Mouse (Mus musculus): ENCODE measurements around the gene Usp54. TPM values are rescaled to one million over a fixed set of nuclear protein-coding genes. Genes with fewer than 3 reads are reported as not detected.

The Usp54 gene
- 0.44 and 0.58 TPM in 2 replicates for polyA plus RNA-seq (2015; fragmentation: Nextera tagmentation; extraction: Ambion mirVana)

GRCm38 (mm10) chr14:20640644-20641437 lies at the start of gene Usp54:
Gene Usp54, minus strand, starts transcription at chr14:20641063.
- Histone ChIP-seq H3K4me2 (ENCODE audit: low read depth, low read length) (peak within 1 kb of the TSS; percentile 98), H3K9me3 (ENCODE audit: low read length) (no peaks in the 10 kb centered on the region), H3K9ac (replicated peaks) (peak within 1 kb of the TSS; percentile 94), H3K4me1 (ENCODE audit: insufficient read depth) (peaks cover 12% of the 10 kb centered on the region), H3K4me3 (ENCODE audit: low read depth, low read length) (peak within 1 kb of the TSS; percentile 90), H3K27me3 (ENCODE audit: insufficient read depth, low read length) (no peaks in the 10 kb centered on the region), H3K27ac (ENCODE audit: low read depth) (peak within 1 kb of the TSS; percentile 97), H3K36me3 (replicated peaks; ENCODE audit: insufficient read depth, low read length) (no peaks in the 10 kb centered on the region)
- peak; percentile 97 for ATAC-seq
- peak; percentile 97 for DNase-seq
- TF ChIP-seq EP300 (IDR thresholded peaks at IDR 0.05; ENCODE audit: low read depth): peak; percentile 79
- no peak for TF ChIP-seq CTCF (IDR thresholded peaks at IDR 0.05; ENCODE audit: low read depth)
- 1% methylated on average over 68 of the region's 73 CpGs for WGBS (ENCODE audit: insufficient replicate concordance)

GRCm38 (mm10) chr14:20689009-20689408 lies 48.1 kb upstream of the Usp54 start:
- 89% methylated on average over 2 of the region's 2 CpGs for WGBS (ENCODE audit: insufficient replicate concordance)
- H3K4me1 ChIP-seq (ENCODE audit: insufficient read depth): peaks cover 3% of the 10 kb centered on the region; the same call in 1 of the 2 replicates
- no peak for ATAC-seq
- H3K9ac ChIP-seq (replicated peaks): no peak overlapping the region
- TF ChIP-seq CTCF (IDR thresholded peaks at IDR 0.05; ENCODE audit: low read depth) (no peak), EP300 (IDR thresholded peaks at IDR 0.05; ENCODE audit: low read depth) (no peak)
- no peak overlapping the region for H3K4me3 ChIP-seq (ENCODE audit: low read depth, low read length)
- H3K27ac ChIP-seq (ENCODE audit: low read depth): no peak overlapping the region
- H3K9me3 ChIP-seq (ENCODE audit: low read length): no peaks in the 10 kb centered on the region
- H3K4me2 ChIP-seq (ENCODE audit: low read depth, low read length): no peak overlapping the region
- no peak for DNase-seq
- H3K36me3 ChIP-seq (replicated peaks; ENCODE audit: insufficient read depth, low read length): peaks cover 95% of the 10 kb centered on the region
- H3K27me3 ChIP-seq (ENCODE audit: insufficient read depth, low read length): no peaks in the 10 kb centered on the region

DNA sequence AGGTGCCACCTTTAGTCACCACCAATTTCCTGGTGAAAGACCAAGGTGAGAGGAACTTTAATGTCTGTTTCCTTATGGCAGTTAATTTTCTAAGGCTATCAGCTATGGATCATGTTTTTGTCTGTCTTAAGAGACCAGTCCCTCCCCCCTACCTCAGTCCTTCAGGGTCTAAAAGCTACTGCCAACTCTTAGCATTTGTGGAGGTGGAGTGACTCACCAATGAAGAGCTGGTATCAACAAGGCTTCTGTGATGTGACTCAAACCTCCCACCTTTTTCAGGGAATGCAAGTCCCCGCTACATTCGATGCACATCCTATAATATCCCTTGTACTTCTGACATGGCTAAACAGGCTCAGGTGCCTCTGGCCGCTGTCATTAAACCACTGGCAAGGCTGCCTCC lies 45.7 kb upstream of the Usp54 start:
- Histone ChIP-seq H3K27me3 (ENCODE audit: insufficient read depth, low read length) (no peaks in the 10 kb centered on the region), H3K4me2 (ENCODE audit: low read depth, low read length) (no peak overlapping the region), H3K4me1 (ENCODE audit: insufficient read depth) (peaks cover 7% of the 10 kb centered on the region; the same call in 1 of the 2 replicates), H3K9me3 (ENCODE audit: low read length) (no peaks in the 10 kb centered on the region), H3K4me3 (ENCODE audit: low read depth, low read length) (no peak overlapping the region), H3K36me3 (replicated peaks; ENCODE audit: insufficient read depth, low read length) (peaks cover 96% of the 10 kb centered on the region), H3K9ac (replicated peaks) (no peak overlapping the region), H3K27ac (ENCODE audit: low read depth) (no peak overlapping the region)
- ATAC-seq (no peak), DNase-seq (no peak)
- WGBS (ENCODE audit: insufficient replicate concordance): 90% methylated on average over 3 of the region's 3 CpGs
- TF ChIP-seq CTCF (IDR thresholded peaks at IDR 0.05; ENCODE audit: low read depth) (no peak), EP300 (IDR thresholded peaks at IDR 0.05; ENCODE audit: low read depth) (no peak)

- DNase-seq: peak; percentile 47
- no peak for TF ChIP-seq EP300 (IDR thresholded peaks at IDR 0.05; ENCODE audit: low read depth)
- no peak for TF ChIP-seq CTCF (IDR thresholded peaks at IDR 0.05; ENCODE audit: low read depth)
- H3K36me3 ChIP-seq (replicated peaks; ENCODE audit: insufficient read depth, low read length): peaks cover 87% of the 10 kb centered on the region
- H3K27me3 ChIP-seq (ENCODE audit: insufficient read depth, low read length): no peaks in the 10 kb centered on the region
- peaks cover 10% of the 10 kb centered on the region; the same call in 1 of the 2 replicates for H3K4me1 ChIP-seq (ENCODE audit: insufficient read depth)
- H3K4me3 ChIP-seq (ENCODE audit: low read depth, low read length): no peak overlapping the region
- WGBS (ENCODE audit: insufficient replicate concordance): 39% methylated on average over 3 of the region's 3 CpGs
- ATAC-seq: peak; percentile 81
- H3K9me3 ChIP-seq (ENCODE audit: low read length): no peaks in the 10 kb centered on the region
- H3K4me2 ChIP-seq (ENCODE audit: low read depth, low read length): no peak overlapping the region
- H3K9ac ChIP-seq (replicated peaks): no peak overlapping the region
- H3K27ac ChIP-seq (ENCODE audit: low read depth): peak overlapping the region; percentile 57; the same call in 1 of the 2 replicates
Measured at GRCm38 (mm10) chr14:20682498-20682897, 41.6 kb upstream of the Usp54 start.

DNA sequence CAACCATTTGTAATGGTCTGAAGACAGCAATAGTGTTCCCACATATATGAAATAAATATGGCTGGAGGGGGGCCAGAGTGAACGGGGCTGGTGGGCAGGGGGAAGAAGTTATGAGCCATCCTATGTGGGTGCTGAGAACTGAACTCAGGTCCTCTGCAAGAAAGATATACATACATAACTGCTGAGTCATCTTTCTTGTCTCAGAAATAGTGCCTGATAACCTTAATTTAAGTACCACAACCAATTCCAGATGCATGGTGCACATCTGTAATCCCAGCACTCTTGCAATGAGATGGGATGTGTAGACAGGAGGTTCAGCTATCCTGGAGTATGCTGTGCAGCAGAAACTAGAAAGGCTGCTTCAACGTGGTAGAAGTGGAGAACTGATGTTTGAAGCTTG lies 40.9 kb upstream of the Usp54 start:
- Histone ChIP-seq H3K27ac (ENCODE audit: low read depth) (peak overlapping the region; percentile 57; the same call in 1 of the 2 replicates), H3K27me3 (ENCODE audit: insufficient read depth, low read length) (no peaks in the 10 kb centered on the region), H3K9ac (replicated peaks) (no peak overlapping the region), H3K9me3 (ENCODE audit: low read length) (no peaks in the 10 kb centered on the region), H3K4me2 (ENCODE audit: low read depth, low read length) (no peak overlapping the region), H3K4me1 (ENCODE audit: insufficient read depth) (peaks cover 10% of the 10 kb centered on the region; the same call in 1 of the 2 replicates), H3K36me3 (replicated peaks; ENCODE audit: insufficient read depth, low read length) (peaks cover 87% of the 10 kb centered on the region), H3K4me3 (ENCODE audit: low read depth, low read length) (no peak overlapping the region)
- no peak for DNase-seq
- 70% methylated on average over 2 of the region's 2 CpGs for WGBS (ENCODE audit: insufficient replicate concordance)
- ATAC-seq: no peak
- TF ChIP-seq EP300 (IDR thresholded peaks at IDR 0.05; ENCODE audit: low read depth) (no peak), CTCF (IDR thresholded peaks at IDR 0.05; ENCODE audit: low read depth) (no peak)

DNA sequence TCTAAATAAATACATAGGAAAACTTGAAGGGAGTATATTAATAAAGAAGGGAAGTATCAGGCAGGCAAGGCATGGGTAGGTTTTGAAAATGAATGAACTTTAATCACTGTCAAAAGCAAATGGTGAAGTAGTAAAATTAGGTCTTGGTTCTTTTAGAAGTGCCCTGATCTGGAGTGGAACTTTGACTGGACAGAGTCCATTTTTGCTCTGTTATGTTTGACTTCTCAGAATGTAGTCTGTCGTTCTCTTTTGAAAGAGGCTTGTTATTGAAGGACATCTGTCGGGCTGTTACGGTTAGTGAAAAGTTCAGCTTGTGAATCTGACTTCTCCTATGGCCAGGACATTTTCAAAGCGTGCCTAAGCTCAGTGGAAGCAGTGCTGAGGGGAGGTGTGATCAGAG lies 37.0 kb upstream of the Usp54 start:
- H3K4me1 ChIP-seq (ENCODE audit: insufficient read depth): peaks cover 24% of the 10 kb centered on the region
- WGBS (ENCODE audit: insufficient replicate concordance): 72% methylated on average over 4 of the region's 4 CpGs
- no peaks in the 10 kb centered on the region for H3K9me3 ChIP-seq (ENCODE audit: low read length)
- no peak overlapping the region for H3K9ac ChIP-seq (replicated peaks)
- H3K4me3 ChIP-seq (ENCODE audit: low read depth, low read length): no peak overlapping the region
- H3K27me3 ChIP-seq (ENCODE audit: insufficient read depth, low read length): no peaks in the 10 kb centered on the region
- DNase-seq (no peak), ATAC-seq (no peak)
- peaks cover 60% of the 10 kb centered on the region for H3K36me3 ChIP-seq (replicated peaks; ENCODE audit: insufficient read depth, low read length)
- no peak overlapping the region for H3K4me2 ChIP-seq (ENCODE audit: low read depth, low read length)
- H3K27ac ChIP-seq (ENCODE audit: low read depth): peak overlapping the region; percentile 66
- TF ChIP-seq CTCF (IDR thresholded peaks at IDR 0.05; ENCODE audit: low read depth) (no peak), EP300 (IDR thresholded peaks at IDR 0.05; ENCODE audit: low read depth) (no peak)
